Mouse (Mus musculus) megakaryocyte, embryonic 14.5 days (primary cell): ENCODE measurements around the gene Prr3. TPM values are rescaled to one million over a fixed set of nuclear protein-coding genes. Genes with fewer than 3 reads are reported as not detected.
A peak's percentile ranks its signal among the peaks of the same experiment; 100 is the strongest.

Experiments used
- H3K27me3 ChIP-seq: replicated peaks from 2 replicates; pipeline ENCODE3; 2012; ENCODE audit warnings: inconsistent platforms
- H3K36me3 ChIP-seq: replicated peaks from 2 replicates; pipeline ENCODE3; 2012; ENCODE audit warnings: low read length, inconsistent platforms, mixed read lengths
- H3K4me1 ChIP-seq: 2 replicates; pipeline ENCODE4 v1.6.1; 2012; ENCODE audit warnings: inconsistent platforms
- H3K4me3 ChIP-seq: replicated peaks from 2 replicates; pipeline ENCODE3; 2012; ENCODE audit warnings: moderate library complexity, mild to moderate bottlenecking, inconsistent platforms
- H3K9me3 ChIP-seq: 2 replicates; pipeline ENCODE4 v1.6.1; 2012; ENCODE audit warnings: inconsistent platforms
- FLI1 ChIP-seq: IDR thresholded peaks from 2 replicates; pipeline ENCODE4 v1.6.1; 2012; ENCODE audit warnings: low read length, inconsistent platforms, mixed read lengths
- GATA1 ChIP-seq: IDR thresholded peaks from 3 replicates; pipeline ENCODE4 v1.6.1; 2012; ENCODE audit warnings: mixed read lengths, low read length, inconsistent platforms, borderline replicate concordance
- polyA plus RNA-seq: library from polyadenylated mRNA; stranded (reverse); fragments of >175 nt; gene quantifications from 2 replicates; pipeline ENCODE4 v1.2.3, GENCODE M21; 2012; ENCODE audit warnings: low replicate concordance; ENCODE audit not compliant: insufficient read depth

Prr3 gene
- polyA plus RNA-seq, 1 experiment, result 11.4 TPM

- H3K4me1 ChIP-seq, result peaks cover 66% of the 10 kb centered on the region
- peak overlapping the region; percentile 81 for H3K4me3 ChIP-seq
- peaks cover 51% of the 10 kb centered on the region for H3K36me3 ChIP-seq
- H3K27me3 ChIP-seq, result no peaks in the 10 kb centered on the region
- H3K9me3 ChIP-seq, result peaks cover 33% of the 10 kb centered on the region
- TF ChIP-seq FLI1, result no peak
- TF ChIP-seq GATA1, result no peak
Observed at GRCm38 (mm10) chr17:35999356-35999755, 19.3 kb upstream of the Prr3 start.

DNA sequence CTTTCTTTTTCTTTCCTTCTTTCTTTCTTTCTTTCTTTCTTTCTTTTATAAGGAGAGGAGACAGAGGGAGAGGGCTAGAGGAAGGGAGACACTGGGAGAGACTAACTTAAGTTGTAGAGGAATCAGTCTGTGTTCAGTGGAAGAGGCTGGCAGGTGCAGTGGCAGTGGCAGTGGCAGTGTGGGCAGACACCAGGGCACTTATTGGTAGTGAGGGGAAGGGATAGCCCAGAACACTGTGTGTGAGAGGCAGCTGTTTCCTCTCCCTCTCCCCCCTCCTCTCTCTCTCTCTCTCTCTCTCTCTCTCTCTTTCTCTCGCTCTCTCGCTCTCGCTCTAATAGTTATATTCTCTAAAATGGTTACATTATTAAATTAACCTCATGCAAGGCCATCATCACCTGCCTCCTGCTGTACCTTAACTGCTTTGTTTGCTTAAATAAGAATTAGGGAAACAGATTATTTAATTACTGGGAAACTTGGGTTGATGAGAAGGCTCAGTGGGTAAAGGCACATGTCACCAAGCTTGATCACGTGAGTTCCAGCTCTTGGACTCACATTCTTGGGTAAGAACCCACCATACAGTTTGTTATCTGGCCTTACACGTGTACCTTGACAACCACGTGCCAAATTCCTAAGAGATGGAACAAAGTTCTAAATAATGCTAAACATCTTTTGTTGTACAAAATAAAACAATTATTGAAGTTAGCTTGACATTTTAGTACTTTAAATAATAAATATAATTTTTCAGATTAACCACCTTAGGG lies 18.7 kb upstream of the Prr3 start:
- Histone ChIP-seq H3K27me3 (no peaks in the 10 kb centered on the region), H3K4me3 (peak overlapping the region; percentile 92), H3K4me1 (peaks cover 67% of the 10 kb centered on the region), H3K36me3 (peaks cover 44% of the 10 kb centered on the region), H3K9me3 (peaks cover 29% of the 10 kb centered on the region)
- TF ChIP-seq FLI1 (no peak), GATA1 (no peak)

GRCm38 (mm10) chr17:35997713-35998510 lies 17.9 kb upstream of the Prr3 start:
- Histone ChIP-seq H3K36me3 (peaks cover 36% of the 10 kb centered on the region), H3K4me1 (peaks cover 74% of the 10 kb centered on the region), H3K9me3 (peaks cover 23% of the 10 kb centered on the region), H3K27me3 (no peaks in the 10 kb centered on the region), H3K4me3 (peak overlapping the region; percentile 92)
- no peak for TF ChIP-seq FLI1
- no peak for TF ChIP-seq GATA1

GRCm38 (mm10) chr17:35996949-35997348 lies 16.9 kb upstream of the Prr3 start:
- Histone ChIP-seq H3K36me3 (peaks cover 27% of the 10 kb centered on the region), H3K4me1 (peaks cover 66% of the 10 kb centered on the region), H3K9me3 (peaks cover 13% of the 10 kb centered on the region), H3K27me3 (no peaks in the 10 kb centered on the region), H3K4me3 (peak overlapping the region; percentile 78)
- TF ChIP-seq FLI1, result no peak
- TF ChIP-seq GATA1, result no peak

GRCm38 (mm10) chr17:35994879-35995240 lies 14.8 kb upstream of the Prr3 start:
- Histone ChIP-seq H3K4me1 (peaks cover 49% of the 10 kb centered on the region), H3K4me3 (peak overlapping the region; percentile 94), H3K9me3 (0 out of 2 replicates have a peak, but pooled peaks cover 1% of the 10 kb centered on the region), H3K27me3 (no peaks in the 10 kb centered on the region), H3K36me3 (peaks cover 10% of the 10 kb centered on the region)
- no peak for TF ChIP-seq GATA1
- no peak for TF ChIP-seq FLI1

- Histone ChIP-seq H3K36me3 (peaks cover 11% of the 10 kb centered on the region), H3K9me3 (no peaks in the 10 kb centered on the region), H3K4me3 (peak overlapping the region; percentile 94), H3K27me3 (no peaks in the 10 kb centered on the region), H3K4me1 (peaks cover 47% of the 10 kb centered on the region)
- TF ChIP-seq GATA1 (no peak), FLI1 (no peak)
Observed at GRCm38 (mm10) chr17:35994175-35994878, 14.3 kb upstream of the Prr3 start.

DNA sequence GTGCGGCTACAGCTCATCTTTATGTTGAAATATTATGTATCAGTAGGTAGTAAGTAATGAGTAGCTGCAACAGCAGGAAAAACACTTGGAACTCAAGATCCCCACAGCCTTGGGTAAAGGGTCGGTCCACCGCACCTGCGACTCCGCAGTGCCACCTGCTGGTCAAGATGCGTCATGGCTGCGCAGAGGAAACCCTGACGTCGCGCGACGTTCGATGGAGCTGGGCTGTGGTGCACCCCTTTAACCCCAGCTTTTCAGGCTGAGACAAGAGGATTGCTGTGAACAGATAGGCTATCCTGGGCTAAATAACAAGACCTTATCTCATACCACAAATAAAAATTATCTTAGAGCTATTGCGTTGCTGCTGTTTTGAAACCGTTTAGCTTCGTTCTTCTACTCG lies 13.6 kb upstream of the Prr3 start:
- Histone ChIP-seq H3K4me1 (peaks cover 47% of the 10 kb centered on the region), H3K36me3 (peaks cover 13% of the 10 kb centered on the region), H3K27me3 (no peaks in the 10 kb centered on the region), H3K9me3 (no peaks in the 10 kb centered on the region), H3K4me3 (peak overlapping the region; percentile 92)
- no peak for TF ChIP-seq FLI1
- TF ChIP-seq GATA1, result no peak

- Histone ChIP-seq H3K9me3 (no peaks in the 10 kb centered on the region), H3K4me3 (no peak overlapping the region), H3K36me3 (peaks cover 31% of the 10 kb centered on the region), H3K4me1 (peaks cover 28% of the 10 kb centered on the region), H3K27me3 (no peaks in the 10 kb centered on the region)
- no peak for TF ChIP-seq GATA1
- no peak for TF ChIP-seq FLI1
Observed at GRCm38 (mm10) chr17:35991781-35992180, 11.7 kb upstream of the Prr3 start.

GRCm38 (mm10) chr17:35981776-35982175 lies 1.7 kb upstream of the Prr3 start:
- no peaks in the 10 kb centered on the region for H3K27me3 ChIP-seq
- no peaks in the 10 kb centered on the region for H3K9me3 ChIP-seq
- H3K36me3 ChIP-seq, result peaks cover 57% of the 10 kb centered on the region
- TF ChIP-seq GATA1, result no peak
- no peak for TF ChIP-seq FLI1
- peak overlapping the region; percentile 60 for H3K4me3 ChIP-seq
- peaks cover 29% of the 10 kb centered on the region for H3K4me1 ChIP-seq
